Mouse (Mus musculus): ENCODE measurements at regions not wholly inside any gene's neighbourhood (a gene's known extent, or its start where the extent isn't known, plus 50 kb on each side); places are given as distances from the start of the nearest gene placed in this dataset.

- TF ChIP-seq CTCF (IDR thresholded peaks at IDR 0.05; ENCODE audit: low read depth): no peak
- TF ChIP-seq EP300 (IDR thresholded peaks at IDR 0.05; ENCODE audit: low read depth): no peak
Measured at GRCm38 (mm10) chr13:58490829-58491228, 87.7 kb upstream of the Hnrnpk start.
